Mouse (Mus musculus) embryonic fibroblast, embryonic 13.5 days (primary cell): ENCODE measurements around the gene Ap2a1. TPM values are rescaled to one million over a fixed set of nuclear protein-coding genes. Genes with fewer than 3 reads are reported as not detected.

Source experiments
- H3K27ac ChIP-seq: 2 replicates; pipeline ENCODE4 v1.5.1; 2012; ENCODE audit warnings: low read length, control low read depth, inconsistent platforms; ENCODE audit not compliant: insufficient read depth
- H3K4me1 ChIP-seq: 2 replicates; pipeline ENCODE4 v1.6.1; 2011; ENCODE audit warnings: low read length; ENCODE audit not compliant: control insufficient read depth, insufficient read depth
- H3K4me3 ChIP-seq: 2 replicates; pipeline ENCODE4 v1.5.1; 2011; ENCODE audit warnings: mild to moderate bottlenecking, control low read depth, low read length; ENCODE audit not compliant: insufficient read depth
- CTCF ChIP-seq: IDR thresholded peaks from 2 replicates; pipeline ENCODE4 v1.5.1; 2011; ENCODE audit warnings: mild to moderate bottlenecking, control low read depth, low read length, moderate library complexity, borderline replicate concordance; ENCODE audit not compliant: insufficient read depth
- POLR2A ChIP-seq: IDR thresholded peaks from 2 replicates; pipeline ENCODE4 v1.6.1; 2011; ENCODE audit warnings: low read depth, mild to moderate bottlenecking, control low read depth, low read length, moderate library complexity
- polyA plus RNA-seq: library from polyadenylated mRNA; stranded (reverse); fragments of >200 nt; gene quantifications from 2 replicates; pipeline ENCODE4 v1.2.4, GENCODE M21; 2011; ENCODE audit warnings: low read depth; ENCODE audit not compliant: missing spikeins, insufficient read length

Gene Ap2a1
- polyA plus RNA-seq, 1 experiment, result 129 TPM

DNA sequence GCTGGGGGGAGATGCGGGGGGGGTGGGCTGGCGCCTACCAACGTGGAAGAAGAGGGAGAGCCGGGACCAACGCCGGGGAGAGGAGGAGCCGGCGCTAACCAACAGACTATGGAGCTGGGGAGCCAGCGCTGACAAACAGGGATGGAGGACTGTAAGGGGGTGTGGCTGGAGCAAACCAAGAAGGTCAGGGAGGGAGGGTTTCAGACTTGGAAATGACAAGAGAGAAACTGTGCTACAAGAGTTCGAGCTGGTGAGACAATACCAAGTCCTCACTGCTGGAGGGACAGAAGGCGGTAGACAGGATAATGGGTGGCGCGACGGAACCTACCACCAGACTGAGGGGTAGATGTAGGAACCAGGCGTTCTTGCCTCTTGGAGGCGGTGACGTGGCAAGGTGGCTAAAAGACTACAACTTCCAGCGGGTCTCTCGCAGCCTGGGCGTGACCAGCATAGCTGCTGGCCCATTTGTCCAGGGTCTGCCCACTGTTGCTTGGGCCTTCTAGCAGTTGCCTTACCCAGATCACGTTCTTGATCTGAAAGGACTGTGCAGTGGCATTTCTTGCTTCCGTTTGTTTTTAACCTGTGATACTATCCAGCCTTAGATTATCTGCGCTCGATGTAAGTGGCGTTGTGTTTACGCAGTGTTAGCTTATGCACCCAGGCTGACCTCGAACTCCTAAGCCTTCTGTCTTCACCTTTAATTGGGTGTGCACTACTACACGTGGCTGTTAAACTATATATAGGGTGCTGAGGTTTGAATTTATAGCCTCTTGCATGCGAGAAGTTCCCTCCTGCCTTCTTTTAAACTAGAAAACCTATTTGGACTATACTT is 59.4 kb downstream of the Ap2a1 start, which contains the start of gene Ptov1:
Gene Ptov1 (minus strand): TSS at position 92 of the 832 bp plus-strand sequence.
- TF ChIP-seq POLR2A (peak; percentile 88), CTCF (no peak)
- Histone ChIP-seq H3K4me3 (peak within 1 kb of the TSS; percentile 47), H3K4me1 (0 out of 2 replicates have a peak, but pooled peaks cover 7% of the 10 kb centered on the region), H3K27ac (peak within 1 kb of the TSS; percentile 89)

DNA sequence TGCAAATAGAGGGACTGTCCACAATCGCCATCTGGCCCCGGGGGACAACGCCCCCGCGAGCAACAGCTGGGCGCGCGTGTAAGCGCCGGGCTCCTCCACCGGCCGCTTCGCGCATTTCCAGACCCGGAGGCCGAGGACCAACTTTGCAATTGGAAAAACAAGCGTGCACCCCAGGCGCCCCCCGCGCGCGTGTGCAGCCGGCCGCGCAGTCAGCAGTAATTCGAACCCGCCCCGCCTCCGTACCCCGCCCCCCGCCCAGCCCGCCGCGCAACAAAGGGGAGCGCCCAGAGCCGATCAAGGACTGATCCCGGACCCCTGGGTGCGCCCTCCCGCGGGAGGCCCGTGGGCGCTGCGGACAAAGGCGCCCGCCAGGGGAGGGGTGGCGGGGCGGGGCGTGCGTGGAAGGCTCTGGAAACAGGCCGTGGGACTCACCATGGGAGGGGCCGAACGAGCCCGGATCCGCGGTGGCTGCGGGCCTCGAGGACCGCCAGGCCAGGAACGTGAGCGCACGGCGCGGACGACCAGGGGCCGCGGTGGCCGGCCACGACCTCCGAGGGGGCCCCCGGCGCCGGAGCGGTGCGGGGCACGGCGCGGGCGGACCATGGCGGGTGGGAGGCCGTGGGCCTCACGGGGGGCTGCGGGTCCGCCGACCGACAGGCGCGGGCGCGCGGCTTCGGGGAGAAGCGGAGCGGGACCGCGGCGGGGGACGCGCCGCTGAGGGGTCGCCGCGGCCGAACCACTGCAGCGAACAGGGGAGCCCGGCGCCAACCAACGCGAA is 60.2 kb downstream of the Ap2a1 start:
- H3K27ac ChIP-seq, result peak overlapping the region; percentile 89
- no peak for TF ChIP-seq CTCF
- no peak; the same call in 1 of the 2 replicates for TF ChIP-seq POLR2A
- H3K4me1 ChIP-seq, result 0 out of 2 replicates have a peak, but pooled peaks cover 7% of the 10 kb centered on the region
- peak overlapping the region; percentile 47 for H3K4me3 ChIP-seq

- 0 out of 2 replicates have a peak overlapping the region, but pooled peaks have one; percentile 7 for H3K27ac ChIP-seq
- H3K4me3 ChIP-seq, result peak overlapping the region; percentile 47
- TF ChIP-seq POLR2A (no peak), CTCF (no peak)
- 0 out of 2 replicates have a peak, but pooled peaks cover 7% of the 10 kb centered on the region for H3K4me1 ChIP-seq
These were observed 60.8 kb downstream of the Ap2a1 start for GRCm38 (mm10) chr7:44868465-44868864.

- no peak for TF ChIP-seq CTCF
- no peak for TF ChIP-seq POLR2A
- Histone ChIP-seq H3K4me3 (peak overlapping the region; percentile 47), H3K27ac (no peak overlapping the region), H3K4me1 (0 out of 2 replicates have a peak, but pooled peaks cover 7% of the 10 kb centered on the region)
These were observed 61.5 kb downstream of the Ap2a1 start for GRCm38 (mm10) chr7:44867802-44868201.

DNA sequence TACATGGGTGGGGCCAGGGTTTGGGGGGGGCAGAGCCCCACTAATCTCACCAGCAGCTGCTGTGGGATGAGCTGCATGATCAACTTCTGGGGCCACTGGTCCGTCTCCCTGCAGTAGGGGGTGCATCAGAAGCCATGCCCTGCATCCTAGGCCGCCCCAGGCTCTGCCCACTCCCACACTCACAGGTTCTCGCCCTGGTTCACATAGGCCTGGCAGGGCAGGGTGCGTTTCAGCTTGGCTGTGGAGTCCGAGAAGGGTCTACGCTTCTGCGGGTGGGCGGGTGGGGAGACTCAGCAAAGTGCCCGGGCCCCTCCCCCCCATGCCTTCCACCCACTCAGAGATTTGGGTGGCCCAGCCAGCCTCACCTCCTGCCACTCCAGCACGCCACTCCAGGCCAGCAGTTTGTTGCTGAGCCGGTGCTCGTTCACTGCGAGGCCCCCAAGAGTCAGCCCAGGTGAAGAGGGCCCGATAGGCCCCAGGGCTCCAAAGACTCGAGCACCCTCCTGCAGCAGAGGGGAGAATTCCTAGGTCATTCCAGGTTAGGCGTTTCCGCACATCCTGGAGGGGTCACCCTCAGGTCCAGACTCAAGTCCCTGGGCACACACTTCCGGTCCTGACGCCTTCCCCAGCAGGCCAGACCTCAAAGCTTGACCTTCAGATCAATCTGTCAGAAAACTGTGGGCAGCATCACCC is 62.1 kb downstream of the Ap2a1 start:
- H3K4me1 ChIP-seq, result 0 out of 2 replicates have a peak, but pooled peaks cover 7% of the 10 kb centered on the region
- H3K27ac ChIP-seq, result no peak overlapping the region
- H3K4me3 ChIP-seq, result peak overlapping the region; percentile 47; the same call in 1 of the 2 replicates
- TF ChIP-seq CTCF, result no peak
- TF ChIP-seq POLR2A, result no peak

- Histone ChIP-seq H3K4me3 (no peak overlapping the region), H3K4me1 (0 out of 2 replicates have a peak, but pooled peaks cover 7% of the 10 kb centered on the region), H3K27ac (peak overlapping the region; percentile 13; the same call in 1 of the 2 replicates)
- no peak for TF ChIP-seq POLR2A
- TF ChIP-seq CTCF, result no peak
These were observed 62.9 kb downstream of the Ap2a1 start for GRCm38 (mm10) chr7:44866276-44867009.

GRCm38 (mm10) chr7:44864595-44865542 is 64.4 kb downstream of the Ap2a1 start:
- 0 out of 2 replicates have a peak, but pooled peaks have one; percentile 15 for TF ChIP-seq POLR2A
- no peak for TF ChIP-seq CTCF
- no peak overlapping the region for H3K4me3 ChIP-seq
- H3K4me1 ChIP-seq, result 0 out of 2 replicates have a peak, but pooled peaks cover 7% of the 10 kb centered on the region
- no peak overlapping the region for H3K27ac ChIP-seq

GRCm38 (mm10) chr7:44863982-44864494 is 65.3 kb downstream of the Ap2a1 start:
- Histone ChIP-seq H3K27ac (no peak overlapping the region), H3K4me3 (no peak overlapping the region), H3K4me1 (0 out of 2 replicates have a peak, but pooled peaks cover 7% of the 10 kb centered on the region)
- TF ChIP-seq CTCF, result no peak
- no peak for TF ChIP-seq POLR2A
